Mouse (Mus musculus) liver, postnatal 0 days (tissue): ENCODE measurements at regions not wholly inside any gene's neighbourhood (a gene's known extent, or its start where the extent isn't known, plus 50 kb on each side); places are given as distances from the start of the nearest gene placed in this dataset.

Source experiments
- CTCF ChIP-seq: sonication (generic); IDR thresholded peaks from 2 replicates; pipeline ENCODE4 v1.5.1; 2016; ENCODE audit warnings: antibody characterized with exemption, low read depth
- EP300 ChIP-seq: IDR thresholded peaks from 2 replicates; pipeline ENCODE4 v1.6.1; 2016; ENCODE audit warnings: antibody characterized with exemption, low read depth, mild to moderate bottlenecking

- TF ChIP-seq EP300 (no peak), CTCF (no peak)
Measured at GRCm38 (mm10) chr16:73404099-73404498, 1007.5 kb downstream of the Robo2 start.
